Mouse (Mus musculus) bone marrow macrophage, adult 2 months (primary cell): Measurements from ENCODE around the gene Slc26a10.

Experiments used
- CTCF ChIP-seq: IDR thresholded peaks from 2 replicates; pipeline ENCODE4 v1.5.1; 2012; ENCODE audit warnings: low read depth, mild to moderate bottlenecking, low read length, moderate library complexity
- POLR2A ChIP-seq: IDR thresholded peaks from 2 replicates; pipeline ENCODE4 v1.6.1; 2012; ENCODE audit warnings: mild to moderate bottlenecking, low read depth, low read length, borderline replicate concordance

DNA sequence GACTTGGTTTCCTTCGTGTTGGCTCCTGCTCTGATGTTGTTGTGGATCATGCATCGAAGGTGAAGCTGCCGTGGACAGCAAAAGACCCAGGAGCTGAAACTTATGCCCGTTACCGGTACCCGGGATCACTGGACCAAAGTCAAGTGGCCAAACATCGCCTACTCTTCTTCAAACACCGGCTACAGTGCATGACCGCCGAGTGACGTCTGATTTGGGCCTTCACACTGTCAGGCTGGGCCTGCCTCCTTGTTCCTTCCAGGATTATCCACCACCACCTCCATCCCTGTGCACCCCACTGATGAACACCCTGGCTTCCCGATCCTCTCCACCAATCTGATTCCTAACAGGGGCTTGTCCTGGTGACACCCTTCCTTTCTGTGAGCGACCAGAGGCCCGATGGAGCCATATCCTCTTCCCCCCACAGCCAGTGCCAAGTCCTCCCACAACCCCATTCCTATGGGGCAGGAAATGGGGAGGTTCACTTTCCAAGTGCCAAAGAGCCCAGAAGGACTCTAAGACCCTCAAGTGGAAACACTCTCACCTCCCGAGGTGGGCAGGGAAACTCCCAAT lies 8.7 kb downstream of the Slc26a10 start:
- TF ChIP-seq POLR2A = no peak
- TF ChIP-seq CTCF = no peak
